ENCODE assay signal across 10 mouse cellular contexts in the genomic region with DNA sequence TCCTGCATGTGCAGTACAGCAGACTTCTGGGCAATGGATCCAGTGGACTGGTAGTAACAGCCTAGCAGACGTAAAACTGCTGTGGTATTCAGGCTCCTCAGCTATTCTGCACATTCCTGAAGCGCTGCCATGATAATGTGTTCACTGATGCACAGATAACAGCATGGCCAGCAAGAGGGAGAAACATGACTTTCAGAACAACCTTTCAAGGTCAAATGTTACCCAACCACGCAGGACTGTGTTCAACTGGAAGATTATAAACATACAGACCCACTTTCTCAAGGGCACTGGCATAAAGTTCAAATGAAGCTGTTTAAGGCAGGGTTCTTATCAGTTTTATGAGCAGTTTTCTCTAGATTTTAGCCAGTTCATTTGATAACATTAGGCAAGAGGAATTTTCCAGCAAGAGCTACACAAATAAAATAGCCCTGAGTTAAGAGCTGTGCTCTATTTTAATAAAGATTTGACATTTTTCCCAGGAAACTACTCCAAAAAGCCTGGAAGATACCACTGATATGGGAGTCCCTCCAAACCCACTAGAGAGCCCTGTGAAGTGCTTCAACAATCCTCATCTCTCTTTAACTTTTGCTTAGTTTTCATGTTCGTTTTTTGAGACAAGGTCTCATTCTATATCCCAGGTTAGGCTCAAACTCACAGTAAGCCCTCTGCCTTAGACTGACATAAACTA.
A peak's percentile ranks its signal among the peaks of the same experiment; 100 is the strongest.
DNase-seq lines count a peak whose midpoint lies in the region; ATAC-seq and TF ChIP-seq lines count a peak whose summit lies in the region.
"Had no signal": no experiment of that assay in that cellular context is flagged by ENCODE, and none has a peak within 500 bp of the region (broad histone marks: within the 10 kb centered on the region; RNA-seq: fewer than 3 reads in every experiment).

No protein-coding gene starts in this region.

- no peak overlapping the region for H3K4me2 ChIP-seq in lung, postnatal 0 days (replicated peaks; ENCODE audit: low read depth, low read length)
- H3K4me2 ChIP-seq in forebrain, embryonic 12.5 days: no peak overlapping the region
- H3K4me2 ChIP-seq: liver, embryonic 12.5 days had no signal

- WGBS in heart, embryonic 10.5 days: 46% methylated on average over 4 of the region's 4 CpGs
- 24% methylated on average over 4 of the region's 4 CpGs for WGBS in lung, postnatal 0 days
- WGBS in forebrain, embryonic 12.5 days: 40% methylated on average over 4 of the region's 4 CpGs

- peaks cover 7% of the 10 kb centered on the region; the same call in 1 of the 2 replicates for H3K4me1 ChIP-seq in heart, embryonic 10.5 days
- no peaks in the 10 kb centered on the region for H3K4me1 ChIP-seq in lung, postnatal 0 days (ENCODE audit: insufficient read depth, low read depth, low read length)
- no peaks in the 10 kb centered on the region for H3K4me1 ChIP-seq in forebrain, embryonic 12.5 days
- H3K4me1 ChIP-seq: liver, embryonic 12.5 days had no signal

- CTCF ChIA-PET in Patski (lab: Charles Lee): interaction anchor here (2.0 kb wide), 1 partner anchor 112 kb away, joined by 4 read pairs; no protein-coding TSS in a partner anchor

- no peak for TF ChIP-seq EP300 in lung, postnatal 0 days (IDR thresholded peaks at IDR 0.05)

- peak overlapping the region; percentile 47; the same call in 1 of the 2 replicates for H3K27ac ChIP-seq in heart, embryonic 10.5 days
- no peak overlapping the region for H3K27ac ChIP-seq in lung, postnatal 0 days (ENCODE audit: low read length)
- H3K27ac ChIP-seq in forebrain, embryonic 12.5 days: no peak overlapping the region
- H3K27ac ChIP-seq: liver, embryonic 12.5 days had no signal

- POLR2A ChIA-PET in Patski (lab: Charles Lee): no interaction called here

- no peak for ATAC-seq in Patski
- peak; percentile 79 for ATAC-seq in lung, postnatal 0 days
- ATAC-seq in forebrain, embryonic 12.5 days (ENCODE audit: low FRiP score): no peak
- ATAC-seq: liver, embryonic 12.5 days had no signal

- no peaks in the 10 kb centered on the region; the same call in 1 of the 2 replicates for H3K36me3 ChIP-seq in heart, embryonic 10.5 days
- no peaks in the 10 kb centered on the region for H3K36me3 ChIP-seq in lung, postnatal 0 days (ENCODE audit: insufficient read depth, low read length)
- H3K36me3 ChIP-seq in forebrain, embryonic 12.5 days (replicated peaks): no peaks in the 10 kb centered on the region
- H3K36me3 ChIP-seq: liver, embryonic 12.5 days had no signal

- no peak for DNase-seq in heart, embryonic 10.5 days (ENCODE audit: low spot score)
- no peak for DNase-seq in heart, postnatal 36 days
- peak; percentile 6 for DNase-seq in Patski (ENCODE audit: low read depth, low spot score)
- peak; percentile 44 for DNase-seq in kidney, adult 18-20 months
- peak; percentile 62 for DNase-seq in lung, postnatal 0 days (ENCODE audit: low spot score)
- DNase-seq in right cerebral cortex, postnatal 4 days: no peak
- no peak for DNase-seq in thymus, postnatal 10 days (ENCODE audit: low spot score in 2 of 2)
- DNase-seq: cerebellum, adult 8-10 months had no signal

- in situ Hi-C loops in Patski (cut with MboI; ENCODE audit: low pct_unique_long_range_greater_than_20kb): no loop called here

- no peaks in the 10 kb centered on the region for H3K27me3 ChIP-seq in heart, embryonic 10.5 days (ENCODE audit: insufficient read depth, poor library complexity, severe bottlenecking)
- no peaks in the 10 kb centered on the region for H3K27me3 ChIP-seq in Patski
- H3K27me3 ChIP-seq in lung, postnatal 0 days (replicated peaks; ENCODE audit: insufficient read depth, low read length): no peaks in the 10 kb centered on the region
- H3K27me3 ChIP-seq in forebrain, embryonic 12.5 days: no peaks in the 10 kb centered on the region
- H3K27me3 ChIP-seq: liver, embryonic 12.5 days had no signal

- intact Hi-C loops in heart, postnatal 36 days (cut with DNase I): no loop called here

- TF ChIP-seq CTCF in Patski (IDR thresholded peaks at IDR 0.05): no peak
- TF ChIP-seq CTCF in lung, postnatal 0 days (IDR thresholded peaks at IDR 0.05): no peak

- H3K4me3 ChIP-seq in heart, embryonic 10.5 days: no peak overlapping the region
- H3K4me3 ChIP-seq in lung, postnatal 0 days (ENCODE audit: low read depth, low read length): no peak overlapping the region
- no peak overlapping the region for H3K4me3 ChIP-seq in forebrain, embryonic 12.5 days (replicated peaks)
- H3K4me3 ChIP-seq: liver, embryonic 12.5 days had no signal

- no peaks in the 10 kb centered on the region for H3K9me3 ChIP-seq in heart, embryonic 10.5 days
- H3K9me3 ChIP-seq in lung, postnatal 0 days (ENCODE audit: low read length): no peaks in the 10 kb centered on the region
- H3K9me3 ChIP-seq in forebrain, embryonic 12.5 days: no peaks in the 10 kb centered on the region
- H3K9me3 ChIP-seq: liver, embryonic 12.5 days had no signal

- no peak overlapping the region for H3K9ac ChIP-seq in lung, postnatal 0 days (replicated peaks; ENCODE audit: low read depth)
- no peak overlapping the region for H3K9ac ChIP-seq in forebrain, embryonic 12.5 days
- H3K9ac ChIP-seq: liver, embryonic 12.5 days had no signal

Comparison
In these comparisons a context has a peak if more than half of its experiments do, and no peak if none do; other contexts are left out.
1. DNase-seq: peak in Patski (single experiment), kidney, adult 18-20 months (single experiment) and lung, postnatal 0 days (single experiment); none in heart, embryonic 10.5 days (single experiment), heart, postnatal 36 days (0 of 2), right cerebral cortex, postnatal 4 days (single experiment) and thymus, postnatal 10 days (0 of 2).